ENCODE assay signal across 9 mouse cellular contexts in genomic region chr1:121177908-121178311, GRCm38 (mm10).
DNase-seq lines count a peak whose midpoint lies in the region; ATAC-seq and TF ChIP-seq lines count a peak whose summit lies in the region.
"Had no signal": no experiment of that assay in that cellular context is flagged by ENCODE, and none has a peak within 500 bp of the region (broad histone marks: within the 10 kb centered on the region; RNA-seq: fewer than 3 reads in every experiment).

No protein-coding gene starts in this region.

- TF ChIP-seq CTCF in kidney, adult 2 months (conservative IDR thresholded peaks at IDR 0.05; ENCODE audit: insufficient read depth, insufficient read length, low read depth, low read length): no peak

- no peak overlapping the region for H3K27ac ChIP-seq in kidney, adult 2 months (ENCODE audit: insufficient read depth, low read depth, low read length)
- no peak overlapping the region for H3K27ac ChIP-seq in forebrain, embryonic 16.5 days (ENCODE audit: low read length)
- no peak overlapping the region for H3K27ac ChIP-seq in limb, embryonic 11.5 days (replicated peaks; ENCODE audit: low read depth, low read length)
- H3K27ac ChIP-seq: heart, adult 2 months had no signal

- no peaks in the 10 kb centered on the region; the same call in none of the 2 replicates for H3K27me3 ChIP-seq in kidney, adult 2 months (replicated peaks; ENCODE audit: control insufficient read depth, insufficient read depth, low read length)
- H3K27me3 ChIP-seq in forebrain, embryonic 16.5 days (replicated peaks; ENCODE audit: control insufficient read depth, insufficient read depth, low read length): peaks cover 64% of the 10 kb centered on the region
- peaks cover 24% of the 10 kb centered on the region for H3K27me3 ChIP-seq in limb, embryonic 11.5 days (ENCODE audit: control insufficient read depth, insufficient read depth, low read length)

- H3K9ac ChIP-seq in forebrain, embryonic 16.5 days (replicated peaks; ENCODE audit: low read depth, low read length): no peak overlapping the region
- peak overlapping the region; percentile 27 for H3K9ac ChIP-seq in limb, embryonic 11.5 days (ENCODE audit: low read length)

- peak; percentile 6 for DNase-seq in kidney, adult 18-20 months
- DNase-seq in kidney, adult 2 months: no peak
- DNase-seq in ZHBTc4 (ENCODE audit: low read depth, low spot score): peak; percentile 37
- DNase-seq in limb, embryonic 11.5 days (ENCODE audit: low spot score): no peak
- DNase-seq in yolk sac, embryonic 10.5 days (ENCODE audit: low spot score): peak; percentile 4
- no peak for DNase-seq in spleen, postnatal 14 days (ENCODE audit: low spot score in 2 of 2)
- DNase-seq in cerebellum, adult 8-10 months: no peak

- no peaks in the 10 kb centered on the region for H3K36me3 ChIP-seq in kidney, adult 2 months (ENCODE audit: control insufficient read depth, insufficient read depth, low read length)
- H3K36me3 ChIP-seq in forebrain, embryonic 16.5 days (ENCODE audit: control insufficient read depth, insufficient read depth): no peaks in the 10 kb centered on the region
- no peaks in the 10 kb centered on the region for H3K36me3 ChIP-seq in limb, embryonic 11.5 days (ENCODE audit: control insufficient read depth, insufficient read depth, low read length)

- TF ChIP-seq POLR2A in kidney, adult 2 months (IDR thresholded peaks at IDR 0.05; ENCODE audit: low read depth, low read length): no peak

- H3K4me1 ChIP-seq in kidney, adult 2 months (ENCODE audit: control insufficient read depth, insufficient read depth, low read length): no peaks in the 10 kb centered on the region
- H3K4me1 ChIP-seq in forebrain, embryonic 16.5 days (replicated peaks; ENCODE audit: control insufficient read depth, insufficient read depth, low read length): peaks cover 11% of the 10 kb centered on the region
- H3K4me1 ChIP-seq in limb, embryonic 11.5 days (ENCODE audit: control insufficient read depth, insufficient read depth, low read length): no peaks in the 10 kb centered on the region

- H3K4me3 ChIP-seq in kidney, adult 2 months (ENCODE audit: insufficient read depth, low read depth, low read length): no peak overlapping the region
- H3K4me3 ChIP-seq in forebrain, embryonic 16.5 days (replicated peaks; ENCODE audit: low read length): peak overlapping the region; percentile 14
- peak overlapping the region; percentile 14; the same call in 1 of the 2 replicates for H3K4me3 ChIP-seq in limb, embryonic 11.5 days (ENCODE audit: low read depth, low read length)
- H3K4me3 ChIP-seq: heart, adult 2 months had no signal

- no peaks in the 10 kb centered on the region for H3K9me3 ChIP-seq in forebrain, embryonic 16.5 days (ENCODE audit: control insufficient read depth, low read length)
- no peaks in the 10 kb centered on the region for H3K9me3 ChIP-seq in limb, embryonic 11.5 days (ENCODE audit: control insufficient read depth, low read length)

- 4% methylated on average over 31 of the region's 31 CpGs for WGBS in kidney, adult 2 months
- under 1% methylated on average over 31 of the region's 31 CpGs for WGBS in forebrain, embryonic 16.5 days
- under 1% methylated on average over 31 of the region's 31 CpGs for WGBS in limb, embryonic 11.5 days

- H3K4me2 ChIP-seq in forebrain, embryonic 16.5 days (ENCODE audit: low read length): peak overlapping the region; percentile 22
- peak overlapping the region; percentile 54 for H3K4me2 ChIP-seq in limb, embryonic 11.5 days (ENCODE audit: low read depth, severe bottlenecking)

- peak; percentile 24 for ATAC-seq in forebrain, embryonic 16.5 days
- peak; percentile 10; the same call in 1 of the 2 replicates for ATAC-seq in limb, embryonic 11.5 days (ENCODE audit: insufficient number of reproducible peaks, low FRiP score, low TSS enrichment, low read depth)

Comparison
In these comparisons a context has a peak if more than half of its experiments do, and no peak if none do; other contexts are left out.
1. DNase-seq: peak in kidney, adult 18-20 months (single experiment), ZHBTc4 (single experiment) and yolk sac, embryonic 10.5 days (single experiment); none in kidney, adult 2 months (single experiment), limb, embryonic 11.5 days (single experiment), spleen, postnatal 14 days (0 of 2) and cerebellum, adult 8-10 months (single experiment).